Mouse (Mus musculus) heart, postnatal 4 days (tissue): ENCODE measurements around the gene Smc3. TPM values are rescaled to one million over a fixed set of nuclear protein-coding genes. Genes with fewer than 3 reads are reported as not detected.
"Not testable (repeated sequence)": the region's sequence is repeated elsewhere in the genome, so short reads cannot be mapped to it uniquely, and the experiment has no call there.

ENCODE experiments used
- DNase-seq: peaks from one replicate; pipeline ENCODE4 v3.0.0; 2021
- total RNA-seq, 2 experiments: library from RNA; stranded (reverse); gene quantifications; 2 replicates each; pipeline ENCODE4 v1.2.3; 2021

The Smc3 gene
- total RNA-seq, 2 experiments from 2014 or later = 33.2 to 34.2 TPM

GRCm38 (mm10) chr19:53577025-53577800 lies 23.0 kb upstream of the Smc3 start:
- peak; percentile 46 for DNase-seq

GRCm38 (mm10) chr19:53578597-53579252 lies 21.5 kb upstream of the Smc3 start:
- peak; percentile 77 for DNase-seq

- DNase-seq = not testable (repeated sequence)
Measured at GRCm38 (mm10) chr19:53580271-53580670, 19.9 kb upstream of the Smc3 start.

- not testable (repeated sequence) for DNase-seq
Measured at GRCm38 (mm10) chr19:53587686-53588085, 12.5 kb upstream of the Smc3 start.

GRCm38 (mm10) chr19:53588968-53589367 lies 11.2 kb upstream of the Smc3 start, which contains the start of gene Nutf2-ps1:
Gene Nutf2-ps1, minus strand, starts transcription at chr19:53589068.
- not testable (repeated sequence) for DNase-seq

- DNase-seq = no peak
Measured at GRCm38 (mm10) chr19:53596723-53597474, 3.3 kb upstream of the Smc3 start.

- DNase-seq = peak; percentile 62
Measured at GRCm38 (mm10) chr19:53600549-53601362, 558 bp downstream of the Smc3 start.

- DNase-seq = no peak
Measured at GRCm38 (mm10) chr19:53601363-53601655, 1.1 kb downstream of the Smc3 start.

- no peak for DNase-seq
Measured at GRCm38 (mm10) chr19:53608921-53609320, 8.7 kb downstream of the Smc3 start.

- DNase-seq = no peak
Measured at GRCm38 (mm10) chr19:53621681-53622080, 21.5 kb downstream of the Smc3 start.

GRCm38 (mm10) chr19:53638041-53638440 lies 37.8 kb downstream of the Smc3 start:
- DNase-seq = no peak

GRCm38 (mm10) chr19:53638727-53639126 lies 38.5 kb downstream of the Smc3 start:
- peak; percentile 36 for DNase-seq

GRCm38 (mm10) chr19:53644020-53644595 lies 43.9 kb downstream of the Smc3 start:
- no peak for DNase-seq

GRCm38 (mm10) chr19:53647301-53647700 lies 47.1 kb downstream of the Smc3 start:
- DNase-seq = no peak

- no peak for DNase-seq
Measured at GRCm38 (mm10) chr19:53648056-53648455, 47.9 kb downstream of the Smc3 start.

GRCm38 (mm10) chr19:53648802-53649236 lies 48.6 kb downstream of the Smc3 start:
- peak; percentile 84 for DNase-seq

- peak; percentile 56 for DNase-seq
Measured at GRCm38 (mm10) chr19:53649361-53649760, 49.2 kb downstream of the Smc3 start.

- no peak for DNase-seq
Measured at GRCm38 (mm10) chr19:53649802-53650201, 49.6 kb downstream of the Smc3 start.

GRCm38 (mm10) chr19:53650921-53651320 lies 50.7 kb downstream of the Smc3 start:
- DNase-seq = peak; percentile 2

GRCm38 (mm10) chr19:53652267-53652666 lies 52.1 kb downstream of the Smc3 start:
- DNase-seq = no peak

- DNase-seq = peak; percentile 86
Measured at GRCm38 (mm10) chr19:53653624-53654467, 53.6 kb downstream of the Smc3 start.
